Mouse (Mus musculus) testis, postnatal 10 days (tissue): ENCODE measurements around the gene Pex1.
A peak's percentile ranks its signal among the peaks of the same experiment; 100 is the strongest.
"Not testable (repeated sequence)": the region's sequence is repeated elsewhere in the genome, so short reads cannot be mapped to it uniquely, and the experiment has no call there.

Source experiments
- DNase-seq: peaks from one replicate; pipeline ENCODE4 v3.0.0; 2021; ENCODE audit warnings: low spot score

Pex1 gene

DNA sequence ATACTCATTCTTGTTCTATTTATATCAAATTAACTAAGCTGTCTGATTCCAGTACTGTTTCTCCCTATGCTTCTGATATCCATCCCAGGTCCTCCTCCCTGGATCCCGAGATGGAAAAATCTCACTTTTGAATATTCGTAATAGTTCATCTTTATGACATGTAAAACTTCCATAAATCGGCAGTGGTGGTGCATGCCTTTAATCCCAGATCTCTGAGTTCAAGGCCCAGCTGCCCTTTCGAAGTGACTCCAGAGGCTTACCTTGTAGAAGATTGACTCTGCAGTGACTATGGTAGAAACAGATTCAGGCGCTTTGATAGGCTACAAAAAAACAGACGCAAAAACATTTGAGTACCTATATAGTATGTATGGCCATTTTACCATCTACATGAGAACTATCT is 48.8 kb downstream of the Pex1 start:
- DNase-seq, result no peak

DNA sequence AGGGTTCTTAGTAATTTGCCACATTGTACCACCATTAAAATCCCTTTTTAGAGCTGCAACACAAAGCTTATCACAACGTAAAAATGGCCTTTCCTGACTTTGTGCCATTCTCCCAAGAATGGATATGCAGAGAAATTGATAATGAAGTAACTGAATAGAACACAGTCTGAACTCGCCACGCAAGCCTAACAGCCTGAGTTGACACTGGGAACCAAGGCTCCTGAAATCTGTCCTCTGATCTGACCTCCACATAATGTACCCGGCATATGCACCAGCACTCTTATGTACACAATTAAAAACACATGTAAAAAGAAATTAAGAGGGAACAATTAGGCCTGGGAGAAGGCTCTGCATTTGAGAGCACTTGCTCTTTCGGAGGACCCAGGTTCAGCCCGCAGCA is 49.5 kb downstream of the Pex1 start:
- no peak for DNase-seq

DNA sequence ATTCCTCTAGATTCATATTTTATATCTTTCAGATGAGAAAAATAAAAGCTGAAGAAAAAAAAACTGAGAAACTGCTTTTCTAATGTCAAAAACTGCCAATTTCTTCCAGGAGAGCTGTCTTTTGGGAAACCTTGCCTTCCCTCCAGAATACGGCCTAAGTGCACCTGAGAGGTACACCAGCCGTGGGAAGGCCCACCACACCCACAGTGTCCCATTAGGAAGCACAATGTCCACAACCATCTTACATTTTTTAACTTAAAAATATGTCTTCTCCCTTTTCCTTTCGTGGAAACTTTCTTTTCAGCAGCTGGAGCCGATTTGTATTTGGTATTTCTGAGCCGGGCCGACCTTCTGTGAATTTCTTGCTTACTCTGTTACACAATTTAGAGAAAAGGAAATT is 50.7 kb downstream of the Pex1 start:
- no peak for DNase-seq

DNA sequence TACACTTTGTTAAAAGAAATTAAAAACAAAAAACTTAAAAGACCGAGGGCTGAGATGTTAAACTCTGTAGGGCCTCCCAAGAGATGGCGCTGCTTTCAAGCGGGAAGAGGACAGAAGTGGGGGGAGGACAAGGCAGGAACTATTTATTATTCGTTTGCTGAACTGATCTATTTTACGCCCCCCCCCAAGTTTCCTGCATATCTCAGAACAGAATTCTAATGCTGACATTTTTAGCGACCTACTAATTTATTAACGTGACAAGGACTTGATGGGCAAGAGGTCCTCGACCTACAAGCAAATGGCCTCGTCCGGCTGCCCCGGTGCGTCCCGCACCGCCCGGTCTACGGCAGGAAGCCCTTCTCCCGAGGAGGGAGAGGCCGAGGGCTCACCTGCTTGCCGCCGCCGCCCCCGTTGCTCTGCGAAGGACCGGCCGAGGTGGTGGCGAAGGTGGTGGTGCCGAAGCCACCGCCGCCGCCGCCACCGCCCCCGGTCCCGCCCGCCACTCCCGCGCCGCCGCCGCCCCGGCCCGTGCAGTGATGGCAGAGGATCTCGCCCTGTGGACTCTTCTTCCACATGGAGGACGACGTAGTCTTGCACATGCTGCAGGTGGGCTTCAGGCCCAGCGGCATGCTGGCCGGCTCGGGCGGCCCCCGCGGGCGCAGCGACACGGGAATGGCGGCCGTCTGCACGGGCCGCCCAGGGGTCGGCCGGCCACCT is 51.3 kb downstream of the Pex1 start:
- DNase-seq, result peak; percentile 64

DNA sequence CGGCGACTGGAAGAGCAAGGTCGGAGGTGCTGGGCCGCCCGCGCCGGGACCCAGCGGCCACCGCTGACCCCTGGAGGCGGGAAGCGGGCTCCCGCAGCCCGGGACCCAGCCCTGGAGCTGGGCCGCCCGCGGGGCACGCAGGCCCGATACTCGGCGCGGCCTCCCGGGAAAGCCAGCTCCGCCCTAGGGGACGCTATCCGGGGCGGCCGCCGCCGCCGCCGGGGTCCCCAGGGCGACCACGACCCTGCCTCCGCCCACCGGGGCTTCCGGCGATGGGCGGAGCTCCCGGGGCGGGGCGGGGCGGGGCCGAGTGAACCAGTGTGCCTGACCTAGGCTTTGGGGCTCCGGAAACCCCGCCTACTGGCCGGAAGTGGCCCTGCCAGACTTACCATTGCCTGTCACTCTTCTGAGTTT is 51.8 kb downstream of the Pex1 start:
- DNase-seq, result peak; percentile 91

DNA sequence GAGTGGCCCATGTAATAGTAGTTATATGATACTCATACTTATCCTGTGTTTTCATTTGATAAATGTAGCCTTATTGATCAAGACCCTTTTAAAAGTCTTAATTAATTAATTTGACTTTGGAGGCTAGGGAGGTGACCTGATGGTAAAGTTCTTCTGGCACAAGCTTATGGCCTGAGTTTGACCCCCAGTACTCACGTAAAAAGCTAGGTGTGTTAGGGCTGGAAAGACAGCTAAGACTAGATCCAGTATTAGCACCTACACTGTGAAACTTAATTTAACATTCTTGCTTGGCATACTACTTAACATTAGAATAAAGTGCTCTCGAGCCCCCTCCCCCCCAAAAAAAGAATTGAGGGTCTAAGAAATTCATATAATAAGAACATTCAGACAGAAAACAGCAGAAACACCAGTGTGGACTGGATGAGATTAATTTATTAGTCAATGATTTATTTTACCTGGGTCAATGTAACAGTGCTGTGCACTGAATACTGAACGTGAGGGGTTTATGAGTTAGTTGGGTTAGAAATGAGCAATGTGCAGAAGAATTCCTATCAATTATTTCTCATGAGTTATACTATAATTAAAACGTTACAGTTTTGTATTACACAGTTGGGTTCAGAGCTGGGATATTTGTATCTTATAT is 52.5 kb downstream of the Pex1 start:
- DNase-seq, result no peak

GRCm38 (mm10) chr5:3648849-3649210 is 53.0 kb downstream of the Pex1 start:
- no peak for DNase-seq

- DNase-seq, result no peak
Observed at GRCm38 (mm10) chr5:3650881-3651280, 55.0 kb downstream of the Pex1 start, which contains the start of gene Tmbim7. TSS of gene Tmbim7 (plus strand) at chr5:3651181.

DNA sequence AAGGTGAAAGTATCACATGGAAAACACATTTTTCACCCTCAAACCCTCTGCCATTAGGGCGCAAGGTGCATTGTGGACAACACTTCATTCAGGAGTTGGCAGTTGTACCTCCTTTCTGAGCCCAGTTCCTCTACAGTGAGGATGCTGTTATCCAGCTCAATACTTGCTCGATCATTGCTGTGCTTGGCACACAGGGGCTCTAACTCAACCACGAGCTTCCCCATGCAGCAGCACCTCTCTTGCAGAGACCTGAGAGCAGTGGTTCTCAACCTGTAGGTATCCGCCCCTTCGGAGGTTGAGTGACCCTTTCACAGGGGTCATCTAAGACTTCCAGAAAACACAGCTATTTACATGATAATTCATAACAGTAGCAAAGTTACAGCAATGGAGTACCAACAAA is 55.8 kb downstream of the Pex1 start:
- DNase-seq, result no peak

DNA sequence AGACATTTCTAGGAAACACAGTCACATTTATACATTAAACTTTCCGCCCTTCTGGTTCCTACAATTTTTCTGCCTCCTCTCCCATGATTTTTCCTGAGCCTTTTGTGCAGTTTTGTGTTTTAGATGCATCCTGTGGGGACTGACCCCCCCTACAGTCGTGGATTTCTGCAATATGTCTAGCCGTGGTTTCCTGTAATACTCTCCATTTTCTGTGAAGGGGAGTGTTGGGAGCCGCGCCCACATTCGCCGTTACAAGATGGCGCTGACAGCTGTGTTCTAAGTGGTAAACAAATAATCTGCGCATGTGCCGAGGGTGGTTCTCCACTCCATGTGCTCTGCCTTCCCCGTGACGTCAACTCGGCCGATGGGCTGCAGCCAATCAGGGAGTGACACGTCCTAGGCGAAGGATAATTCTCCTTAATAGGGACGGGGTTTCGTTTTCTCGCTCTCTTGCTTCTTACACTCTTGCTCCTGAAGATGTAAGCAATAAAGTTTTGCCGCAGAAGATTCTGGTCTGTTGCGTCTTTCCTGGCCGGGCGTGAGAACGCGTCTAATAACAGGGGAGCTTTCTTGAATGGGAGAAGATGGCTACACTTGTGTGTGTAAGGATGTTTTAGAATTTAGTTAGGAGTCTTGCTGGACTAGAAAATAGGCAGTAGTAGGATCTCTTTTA is 57.2 kb downstream of the Pex1 start:
- DNase-seq, result not testable (repeated sequence)

DNA sequence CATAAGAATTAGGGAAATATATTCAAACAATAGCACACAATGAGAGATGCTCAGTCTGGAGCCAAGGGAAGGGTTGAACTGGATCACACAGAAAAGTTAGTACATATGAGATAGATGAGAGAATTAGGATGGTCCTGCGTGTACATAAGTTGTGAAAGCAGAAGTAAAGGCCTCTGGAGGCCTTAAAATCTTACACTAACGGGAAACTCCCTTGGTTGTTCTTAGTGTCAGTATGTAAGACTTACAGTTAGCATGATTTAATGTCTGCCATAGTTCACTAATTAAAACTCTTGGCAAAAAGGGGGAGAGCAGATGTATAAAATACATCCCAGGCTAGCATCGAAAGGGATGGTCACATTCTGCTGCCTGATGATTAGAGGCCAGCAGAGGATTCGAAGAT is 57.9 kb downstream of the Pex1 start:
- no peak for DNase-seq

DNA sequence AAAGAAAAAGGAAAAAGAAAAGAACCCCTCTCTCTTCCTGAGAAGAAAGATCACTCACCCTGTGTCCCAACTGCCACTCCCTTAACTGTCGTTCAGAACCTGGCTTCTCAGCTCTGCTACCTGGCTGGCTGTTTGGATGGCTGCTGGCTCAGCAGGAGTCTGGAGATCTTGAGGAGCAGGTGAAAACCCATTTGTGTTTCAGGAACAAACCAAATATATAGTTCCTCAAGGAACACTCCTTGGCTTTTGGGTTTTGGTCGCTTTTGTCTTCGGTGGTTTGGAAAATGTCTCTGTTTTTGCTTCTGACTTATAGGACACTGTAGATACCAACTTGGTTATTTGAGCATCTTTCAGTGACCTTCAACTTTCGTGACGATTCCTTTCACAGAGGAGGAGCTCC is 61.2 kb downstream of the Pex1 start, which contains the start of gene Gatad1:
Gatad1 (minus strand) TSS at position 101 of the 400 bp plus-strand sequence.
- DNase-seq, result no peak

DNA sequence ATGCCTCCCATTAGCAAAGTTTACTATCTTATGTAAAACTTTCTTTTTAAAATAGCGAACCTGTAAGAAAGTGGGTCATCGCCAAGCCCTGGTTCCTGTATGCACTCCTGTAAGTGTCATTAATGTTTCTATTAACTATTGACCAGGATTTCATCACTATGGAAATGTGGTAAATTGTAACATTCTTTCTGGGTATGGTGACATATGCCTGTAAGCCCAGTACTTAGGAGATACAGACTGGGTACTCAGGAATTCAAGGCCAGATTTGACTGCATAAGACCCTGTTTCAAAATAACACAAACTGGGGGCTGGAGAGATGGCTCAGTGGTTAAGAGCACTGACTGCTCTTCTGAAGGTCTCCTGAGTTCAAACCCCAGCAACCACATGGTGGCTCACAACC is 69.4 kb downstream of the Pex1 start:
- DNase-seq, result no peak

- no peak for DNase-seq
Observed at GRCm38 (mm10) chr5:3666585-3666984, 70.7 kb downstream of the Pex1 start.

DNA sequence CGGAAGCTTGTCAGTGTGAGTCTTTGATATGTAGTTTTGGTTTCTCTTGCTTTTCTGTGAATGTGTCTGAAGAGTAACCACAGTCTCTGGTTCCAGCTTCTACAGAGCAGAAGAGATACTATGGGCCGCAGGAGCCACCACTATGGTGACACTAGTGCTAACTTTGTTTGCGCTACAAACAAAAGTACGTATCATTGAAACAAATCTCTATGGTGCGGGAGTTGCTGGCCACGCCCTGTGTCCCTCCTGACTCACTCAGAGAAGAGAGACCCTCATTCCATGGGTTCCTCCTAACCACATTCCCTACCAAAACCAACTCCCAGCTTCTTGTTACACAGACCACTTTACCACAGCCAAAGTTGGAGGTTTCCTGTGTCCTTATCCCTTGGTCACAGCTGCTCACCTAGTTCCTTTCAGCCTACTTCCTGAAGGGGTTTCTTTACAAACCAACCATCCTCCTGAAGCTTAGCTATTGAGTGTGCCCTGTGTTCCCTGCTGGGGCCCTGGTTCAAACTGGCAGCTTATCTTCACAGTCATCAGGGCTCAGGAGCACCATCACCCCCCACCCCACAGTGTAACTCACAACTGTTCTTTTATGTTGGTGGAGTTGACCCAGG is 74.2 kb downstream of the Pex1 start:
- no peak for DNase-seq
